Mouse (Mus musculus) lung, postnatal 0 days (tissue): ENCODE results near the gene Gtpbp8.

Source experiments
- CTCF ChIP-seq: IDR thresholded peaks from 2 replicates; pipeline ENCODE4 v1.5.1; 2016; ENCODE audit warnings: antibody characterized with exemption, mild to moderate bottlenecking
- EP300 ChIP-seq: IDR thresholded peaks from 2 replicates; pipeline ENCODE4 v1.6.1; 2016; ENCODE audit warnings: antibody characterized with exemption, mild to moderate bottlenecking, control low read depth

DNA sequence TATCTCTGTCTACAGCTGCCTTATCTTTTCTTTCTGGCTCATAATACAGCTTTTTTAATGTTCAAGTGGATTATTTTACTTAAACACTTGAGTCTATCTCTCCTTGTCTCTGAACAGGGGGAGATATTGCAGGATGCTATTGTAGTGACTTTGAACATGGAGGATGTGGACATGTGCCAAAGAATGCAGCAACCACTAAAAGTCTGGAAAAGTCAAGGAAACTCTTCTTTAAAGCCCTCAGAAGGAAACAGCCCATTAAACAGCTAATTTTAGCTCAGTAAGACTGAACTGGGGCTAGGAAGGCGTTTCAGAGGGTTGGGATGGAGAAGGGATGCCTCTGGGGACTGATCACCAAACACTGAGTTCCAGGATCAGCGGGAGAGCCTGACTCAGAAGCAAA, 23.5 kb downstream of the Gtpbp8 start:
- no peak for TF ChIP-seq EP300
- TF ChIP-seq CTCF: no peak
